Mouse (Mus musculus) embryonic facial prominence, embryonic 14.5 days (tissue): ENCODE measurements around the gene Flot1. TPM values are rescaled to one million over a fixed set of nuclear protein-coding genes. Genes with fewer than 3 reads are reported as not detected.

Source experiments
- ATAC-seq: fragments of 200-750 bp; cut with Nextera tagmentation; 2 replicates; pipeline ENCODE4 v1.8.0; 2017; ENCODE audit warnings: low read depth, moderate number of reproducible peaks, moderate TSS enrichment
- DNase-seq: peaks from one replicate; pipeline ENCODE4 v3.0.0-alpha.2; 2015; ENCODE audit warnings: low spot score
- H3K27ac ChIP-seq: fragments of 300-500 bp; sonication (generic); replicated peaks from 2 replicates; pipeline ENCODE4 v1.5.1; 2014; ENCODE audit warnings: low read depth, mild to moderate bottlenecking, low read length, moderate library complexity
- H3K27me3 ChIP-seq: fragments of 300-500 bp; sonication (generic); replicated peaks from 2 replicates; pipeline ENCODE4 v1.6.1; 2014; ENCODE audit warnings: low read length; ENCODE audit not compliant: control insufficient read depth, insufficient read depth
- H3K36me3 ChIP-seq: fragments of 300-500 bp; sonication (generic); 2 replicates; pipeline ENCODE4 v1.6.1; 2014; ENCODE audit warnings: low read length, mixed read lengths; ENCODE audit not compliant: control insufficient read depth, insufficient read depth
- H3K4me1 ChIP-seq: fragments of 300-500 bp; sonication (generic); 2 replicates; pipeline ENCODE4 v1.6.1; 2014; ENCODE audit warnings: antibody characterized with exemption, low read length; ENCODE audit not compliant: control insufficient read depth, insufficient read depth
- H3K4me2 ChIP-seq: fragments of 300-500 bp; sonication (generic); 2 replicates; pipeline ENCODE4 v1.6.1; 2014; ENCODE audit warnings: low read depth, mild to moderate bottlenecking, low read length, moderate library complexity, mixed read lengths
- H3K4me3 ChIP-seq: fragments of 300-500 bp; sonication (generic); 2 replicates; pipeline ENCODE4 v1.5.1; 2014; ENCODE audit warnings: low read depth, mild to moderate bottlenecking, low read length
- H3K9ac ChIP-seq: fragments of 300-500 bp; sonication (generic); 2 replicates; pipeline ENCODE4 v1.6.1; 2014; ENCODE audit warnings: low read depth, mild to moderate bottlenecking, low read length, moderate library complexity, mixed read lengths
- H3K9me3 ChIP-seq: fragments of 300-500 bp; sonication (generic); 2 replicates; pipeline ENCODE4 v1.6.1; 2016; ENCODE audit warnings: low read length; ENCODE audit not compliant: control insufficient read depth
- WGBS: fragments of 180-500 bp; shearing (Covaris S2); extraction: QIAGEN DNeasy Blood & Tissue Kit; methylation state at CpG from one replicate; pipeline ENCODE4 v1.1.7; 2014; 5-methylcytosine and 5-hydroxymethylcytosine counted together
- polyA plus RNA-seq: library from polyadenylated mRNA; unstranded; fragments of >200 nt; fragmentation: Nextera tagmentation; extraction: Ambion mirVana; gene quantifications from 2 replicates; pipeline ENCODE4 v1.2.1, GENCODE M21; 2014

Gene Flot1
- polyA plus RNA-seq, 1 experiment from 2014 or later: 49.0 TPM

DNA sequence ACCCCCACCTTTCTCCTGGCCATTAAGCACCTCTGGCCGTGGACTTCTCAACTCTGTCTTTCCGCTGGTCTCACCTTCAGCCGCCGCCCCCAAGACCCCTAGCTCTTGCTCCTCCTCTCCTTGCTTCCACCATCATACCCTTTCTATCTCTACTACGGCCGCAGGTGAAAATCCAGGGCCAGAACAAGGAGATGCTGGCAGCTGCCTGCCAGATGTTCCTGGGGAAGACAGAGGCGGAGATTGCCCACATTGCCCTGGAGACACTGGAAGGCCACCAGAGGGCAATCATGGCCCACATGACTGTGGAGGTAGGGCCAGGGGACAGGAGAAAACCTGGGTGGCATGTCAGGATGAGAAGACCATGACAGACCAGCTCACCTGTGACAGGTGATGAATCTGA lies 1.4 kb downstream of the Flot1 start:
- Histone ChIP-seq H3K36me3 (peaks cover 19% of the 10 kb centered on the region), H3K4me1 (peaks cover 10% of the 10 kb centered on the region), H3K27me3 (no peaks in the 10 kb centered on the region), H3K27ac (no peak overlapping the region), H3K9ac (no peak overlapping the region), H3K9me3 (no peaks in the 10 kb centered on the region), H3K4me2 (peak overlapping the region; percentile 98), H3K4me3 (peak overlapping the region; percentile 70; the same call in 1 of the 2 replicates)
- DNase-seq (no peak), ATAC-seq (no peak)
- 52% methylated on average over 7 of the region's 7 CpGs for WGBS

DNA sequence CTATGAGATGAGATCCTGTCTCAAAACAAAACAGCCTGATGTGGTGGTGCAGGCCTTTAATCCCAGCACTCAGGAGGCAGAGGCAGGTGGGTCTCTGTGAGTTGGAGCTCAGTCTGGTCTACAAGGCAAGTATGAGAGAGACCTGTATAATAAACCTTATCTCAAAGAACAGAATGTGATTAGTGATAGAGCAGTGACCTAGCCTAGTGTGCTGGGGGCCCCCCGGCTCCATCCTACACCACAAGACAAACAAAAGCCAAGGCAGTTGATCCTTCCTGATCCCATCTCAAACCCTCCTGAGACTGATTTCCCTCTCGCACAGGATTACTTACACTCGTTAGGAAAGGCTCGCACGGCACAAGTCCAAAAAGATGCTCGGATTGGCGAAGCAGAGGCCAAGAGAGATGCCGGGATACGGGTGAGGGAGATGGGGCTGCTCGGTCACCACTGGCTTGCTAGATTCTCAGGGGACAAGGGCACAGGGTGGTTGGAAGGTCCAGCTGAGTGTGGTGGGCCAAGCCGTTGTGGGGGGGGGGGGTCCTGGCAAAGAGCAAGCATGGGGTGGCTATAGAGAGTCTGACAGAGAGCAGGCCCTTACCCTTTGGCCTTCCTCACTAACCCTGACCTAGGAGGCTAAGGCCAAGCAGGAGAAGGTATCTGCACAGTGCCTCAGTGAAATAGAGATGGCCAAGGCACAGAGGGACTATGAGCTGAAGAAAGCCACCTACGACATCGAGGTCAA lies 2.2 kb downstream of the Flot1 start:
- H3K4me1 ChIP-seq: peaks cover 10% of the 10 kb centered on the region
- peaks cover 19% of the 10 kb centered on the region for H3K36me3 ChIP-seq
- H3K27me3 ChIP-seq: no peaks in the 10 kb centered on the region
- WGBS: 89% methylated on average over 13 of the region's 13 CpGs
- ATAC-seq (no peak), DNase-seq (no peak)
- H3K4me2 ChIP-seq: no peak overlapping the region
- H3K4me3 ChIP-seq: no peak overlapping the region
- no peaks in the 10 kb centered on the region for H3K9me3 ChIP-seq
- no peak overlapping the region for H3K27ac ChIP-seq
- H3K9ac ChIP-seq: no peak overlapping the region

DNA sequence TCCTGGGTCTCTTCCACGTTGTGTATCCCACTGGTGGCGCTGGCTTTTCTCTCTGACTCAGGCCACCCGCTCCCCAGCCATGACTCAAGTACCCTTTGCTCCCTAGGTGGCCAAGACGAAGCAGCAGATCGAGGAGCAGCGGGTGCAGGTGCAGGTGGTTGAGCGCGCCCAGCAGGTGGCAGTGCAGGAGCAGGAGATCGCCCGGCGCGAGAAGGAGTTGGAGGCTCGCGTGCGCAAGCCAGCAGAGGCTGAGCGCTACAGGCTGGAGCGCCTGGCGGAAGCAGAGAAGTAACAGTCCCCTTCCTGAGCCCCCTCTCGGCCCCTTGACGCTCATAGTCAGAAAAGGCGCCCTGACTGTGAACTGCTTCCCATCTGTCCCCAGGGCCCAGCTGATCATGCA lies 6.7 kb downstream of the Flot1 start:
- WGBS: 3% methylated on average over 21 of the region's 21 CpGs
- peak; percentile 92 for DNase-seq
- H3K9ac ChIP-seq: peak overlapping the region; percentile 47; the same call in 1 of the 2 replicates
- H3K4me1 ChIP-seq: peaks cover 2% of the 10 kb centered on the region; the same call in 1 of the 2 replicates
- no peak overlapping the region; the same call in 1 of the 2 replicates for H3K4me3 ChIP-seq
- H3K9me3 ChIP-seq: no peaks in the 10 kb centered on the region
- H3K4me2 ChIP-seq: peak overlapping the region; percentile 40
- ATAC-seq: peak; percentile 75
- no peak overlapping the region for H3K27ac ChIP-seq
- H3K36me3 ChIP-seq: peaks cover 52% of the 10 kb centered on the region
- no peaks in the 10 kb centered on the region for H3K27me3 ChIP-seq

DNA sequence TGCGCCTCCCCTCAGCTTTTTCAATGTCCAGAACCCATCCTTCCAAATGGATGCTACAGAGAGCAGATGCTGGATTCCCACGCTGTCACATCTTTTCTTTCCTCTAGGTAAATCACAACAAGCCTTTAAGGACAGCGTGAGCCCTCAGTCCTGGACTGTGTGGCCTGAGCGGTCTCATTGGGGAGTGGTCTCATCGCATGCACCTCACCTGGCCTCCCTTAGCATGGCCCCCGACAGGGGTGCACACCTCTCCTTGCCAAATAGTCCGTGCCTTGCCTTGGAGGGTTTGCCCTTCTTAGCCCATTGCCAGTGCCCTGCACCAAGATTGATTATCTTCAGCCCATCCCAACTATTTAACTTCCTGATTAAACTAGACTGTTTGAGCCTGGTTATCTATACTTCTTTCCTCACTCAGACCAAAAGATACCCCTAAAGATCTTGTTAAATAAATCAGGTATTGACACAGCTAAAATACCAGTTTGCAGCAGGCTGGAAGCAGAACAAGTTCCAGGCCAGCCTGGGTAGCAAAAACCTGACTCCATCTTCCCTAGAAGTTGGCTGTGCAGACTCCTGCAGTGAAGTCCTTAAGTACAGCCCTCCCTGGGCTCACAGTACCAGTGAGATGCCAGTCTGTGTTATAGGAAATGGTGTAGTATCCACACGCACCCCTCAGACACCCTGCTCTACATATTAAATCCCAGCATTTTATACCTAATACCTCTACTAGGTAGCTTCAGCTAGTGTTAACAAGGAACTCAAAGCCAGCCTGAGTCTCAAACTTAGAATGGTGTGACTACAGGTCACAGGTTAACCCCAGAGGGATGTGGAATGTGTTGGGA lies 9.6 kb downstream of the Flot1 start:
- 60% methylated on average over 8 of the region's 8 CpGs for WGBS
- ATAC-seq (no peak), DNase-seq (no peak)
- H3K4me1 ChIP-seq: peaks cover 13% of the 10 kb centered on the region; the same call in 1 of the 2 replicates
- no peak overlapping the region for H3K4me3 ChIP-seq
- H3K36me3 ChIP-seq: peaks cover 57% of the 10 kb centered on the region
- H3K4me2 ChIP-seq: no peak overlapping the region
- no peak overlapping the region for H3K27ac ChIP-seq
- H3K9me3 ChIP-seq: no peaks in the 10 kb centered on the region
- no peaks in the 10 kb centered on the region for H3K27me3 ChIP-seq
- H3K9ac ChIP-seq: no peak overlapping the region

DNA sequence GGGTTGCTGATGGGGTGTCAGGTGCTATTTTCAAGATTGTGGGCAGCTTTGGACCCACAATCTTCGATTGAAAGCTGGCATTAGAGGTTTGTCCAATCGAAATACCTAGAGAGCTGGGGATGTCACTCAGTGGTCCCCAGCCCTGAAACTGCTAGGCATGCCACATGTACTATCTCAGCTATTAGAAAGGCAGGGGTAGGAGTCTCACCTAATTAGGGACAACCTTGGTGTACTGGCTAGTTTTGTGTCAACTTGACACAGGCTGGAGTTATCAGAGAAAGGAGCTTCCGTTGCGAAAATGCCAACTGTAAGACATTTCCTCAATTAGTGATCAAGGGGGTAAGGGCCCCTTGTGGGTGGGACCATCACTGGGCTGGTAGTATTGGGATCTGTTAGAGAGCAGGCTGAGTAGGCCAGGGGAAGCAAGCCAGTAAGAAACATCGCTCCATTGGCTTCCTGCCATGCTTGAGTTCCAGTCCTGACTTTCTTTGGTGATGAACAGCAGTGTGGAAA lies 10.3 kb downstream of the Flot1 start:
- no peak overlapping the region for H3K27ac ChIP-seq
- H3K36me3 ChIP-seq: peaks cover 55% of the 10 kb centered on the region
- H3K4me2 ChIP-seq: no peak overlapping the region
- no peak for ATAC-seq
- WGBS: 17% methylated on average over 5 of the region's 5 CpGs
- peaks cover 13% of the 10 kb centered on the region; the same call in 1 of the 2 replicates for H3K4me1 ChIP-seq
- no peaks in the 10 kb centered on the region for H3K27me3 ChIP-seq
- H3K4me3 ChIP-seq: no peak overlapping the region
- no peaks in the 10 kb centered on the region for H3K9me3 ChIP-seq
- H3K9ac ChIP-seq: no peak overlapping the region
- DNase-seq: no peak

DNA sequence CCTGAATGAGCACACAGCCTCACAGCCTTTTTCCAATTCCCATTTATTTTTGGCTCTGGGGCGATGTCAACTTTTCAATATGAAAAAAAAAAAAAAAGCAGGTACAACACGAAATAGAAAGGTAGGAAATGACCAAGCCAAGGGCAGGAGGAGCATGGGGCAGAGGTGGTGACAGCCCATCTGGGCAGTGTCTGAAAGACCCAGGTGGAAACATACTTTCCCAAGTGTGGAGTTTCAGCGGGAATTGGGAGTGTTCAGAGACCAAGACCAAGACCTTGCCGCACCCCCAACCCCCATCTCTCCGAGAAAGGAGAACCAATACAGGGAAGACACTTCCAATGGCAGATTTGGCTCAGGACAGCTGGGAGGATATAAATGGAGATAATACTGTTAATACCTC lies 10.9 kb downstream of the Flot1 start:
- Histone ChIP-seq H3K4me1 (peaks cover 13% of the 10 kb centered on the region; the same call in 1 of the 2 replicates), H3K27ac (no peak overlapping the region; the same call in 1 of the 2 replicates), H3K9me3 (no peaks in the 10 kb centered on the region), H3K4me2 (peak overlapping the region; percentile 92), H3K9ac (peak overlapping the region; percentile 20; the same call in 1 of the 2 replicates), H3K27me3 (no peaks in the 10 kb centered on the region), H3K36me3 (peaks cover 55% of the 10 kb centered on the region), H3K4me3 (no peak overlapping the region; the same call in 1 of the 2 replicates)
- ATAC-seq: no peak
- no peak for DNase-seq
- 54% methylated on average over 5 of the region's 5 CpGs for WGBS

DNA sequence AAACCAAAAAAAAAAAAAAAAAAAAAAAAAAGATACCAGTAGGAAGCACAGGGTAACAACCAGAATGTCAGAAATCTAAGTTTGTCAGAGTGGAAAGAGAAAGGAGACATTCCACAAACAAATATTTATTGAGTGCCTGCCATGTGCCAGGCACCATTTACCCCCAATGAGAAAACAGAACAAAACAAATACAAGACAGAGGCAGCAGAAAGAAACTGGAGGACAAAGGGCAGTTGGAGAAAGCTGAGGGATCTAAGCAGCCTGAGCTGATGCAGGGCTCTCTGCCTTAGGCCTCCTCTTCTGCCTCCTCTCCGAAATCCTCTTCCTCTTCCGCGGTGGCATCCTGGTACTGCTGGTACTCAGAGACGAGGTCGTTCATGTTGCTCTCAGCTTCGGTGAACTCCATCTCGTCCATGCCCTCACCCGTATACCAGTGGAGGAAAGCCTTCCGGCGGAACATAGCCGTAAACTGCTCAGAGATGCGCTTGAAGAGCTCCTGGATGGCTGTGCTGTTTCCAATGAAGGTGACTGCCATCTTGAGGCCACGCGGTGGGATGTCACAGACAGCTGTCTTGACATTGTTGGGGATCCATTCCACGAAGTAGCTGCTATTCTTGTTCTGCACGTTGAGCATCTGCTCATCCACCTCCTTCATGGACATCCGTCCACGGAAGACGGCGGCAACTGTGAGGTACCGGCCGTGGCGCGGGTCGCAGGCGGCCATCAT lies 11.8 kb downstream of the Flot1 start:
- DNase-seq (no peak), ATAC-seq (no peak)
- Histone ChIP-seq H3K27me3 (no peaks in the 10 kb centered on the region), H3K27ac (no peak overlapping the region), H3K4me1 (peaks cover 21% of the 10 kb centered on the region), H3K36me3 (peaks cover 55% of the 10 kb centered on the region), H3K9me3 (no peaks in the 10 kb centered on the region), H3K4me2 (peak overlapping the region; percentile 92), H3K4me3 (peak overlapping the region; percentile 85), H3K9ac (peak overlapping the region; percentile 94)
- 68% methylated on average over 26 of the region's 26 CpGs for WGBS
